9 mouse cellular contexts compared by ENCODE assay signal in genomic region chr5:38470881-38471280, GRCm38 (mm10). TPM values are rescaled to one million over a fixed set of nuclear protein-coding genes. Genes with fewer than 3 reads are reported as not detected.
DNase-seq lines count a peak whose midpoint lies in the region.
"Had no signal": no experiment of that assay in that cellular context is flagged by ENCODE, and none has a peak within 500 bp of the region (broad histone marks: within the 10 kb centered on the region; RNA-seq: fewer than 3 reads in every experiment).

No protein-coding gene starts in this region.

- intact Hi-C loops in heart, postnatal 25 days (cut with DNase I), result no loop called here

- DNase-seq in heart, adult 11 months, result peak; percentile 63
- no peak for DNase-seq in heart, postnatal 25 days (ENCODE audit: low spot score)
- peak; percentile 3 for DNase-seq in thymus, postnatal 4 days
- no peak for DNase-seq in thymus, postnatal 25 days
- DNase-seq: adrenal gland, adult 2 months; adrenal gland, postnatal 10 days; adrenal gland, postnatal 25 days; cerebellum, adult 8-10 months; embryo, embryonic 11 days had no signal

RNA-seq across cellular contexts. Expression of gene Slc2a9, which starts 32.1 kb away (rescaled TPM):
- 1 to 10 TPM; 1.1 to 1.6 TPM for total RNA-seq in heart, postnatal 25 days (2021)

Comparison
In these comparisons a context has a peak if more than half of its experiments do, and no peak if none do; other contexts are left out.
1. DNase-seq: peak in heart, adult 11 months (single experiment) and thymus, postnatal 4 days (single experiment); none in heart, postnatal 25 days (single experiment) and thymus, postnatal 25 days (single experiment).